In genomic region chr9:99471334-99471733, GRCm38 (mm10) we compare ENCODE assay signal across 26 mouse cellular contexts. TPM values are rescaled to one million over a fixed set of nuclear protein-coding genes. Genes with fewer than 3 reads are reported as not detected.
"Had no signal": no experiment of that assay in that cellular context is flagged by ENCODE, and none has a peak within 500 bp of the region (broad histone marks: within the 10 kb centered on the region; RNA-seq: fewer than 3 reads in every experiment).

No protein-coding gene starts in this region.

- H3K27ac ChIP-seq: kidney, postnatal 0 days; layer of hippocampus, adult 2 months; left cerebral cortex, adult 2 months; limb, embryonic 12.5 days; limb, embryonic 15.5 days; liver, embryonic 15.5 days; stomach, embryonic 15.5 days had no signal

- H3K9me3 ChIP-seq: limb, embryonic 12.5 days; limb, embryonic 15.5 days; liver, embryonic 15.5 days; stomach, embryonic 15.5 days had no signal

- H3K4me1 ChIP-seq: limb, embryonic 15.5 days; stomach, embryonic 15.5 days had no signal

- DNase-seq: kidney, adult 2 months; kidney, postnatal 25 days; layer of hippocampus, postnatal 36 days; left cerebral cortex, postnatal 4 days; lung, adult 2 months; lung, postnatal 14 days; lung, postnatal 4 days; midbrain, embryonic 14.5 days; right cerebral cortex, postnatal 14 days; right cerebral cortex, postnatal 4 days; spleen, adult 18-20 months; thymus, postnatal 25 days had no signal

- H3K4me2 ChIP-seq: limb, embryonic 12.5 days; limb, embryonic 15.5 days; stomach, embryonic 15.5 days had no signal

- H3K9ac ChIP-seq: limb, embryonic 12.5 days; limb, embryonic 15.5 days; liver, embryonic 15.5 days; stomach, embryonic 15.5 days had no signal

- H3K27me3 ChIP-seq: limb, embryonic 12.5 days; limb, embryonic 15.5 days; liver, embryonic 15.5 days; stomach, embryonic 15.5 days had no signal

- H3K36me3 ChIP-seq: liver, embryonic 15.5 days had no signal

- H3K4me3 ChIP-seq: layer of hippocampus, adult 2 months; left cerebral cortex, adult 2 months; limb, embryonic 12.5 days; limb, embryonic 15.5 days; stomach, embryonic 15.5 days had no signal

RNA-seq across cellular contexts. Expression of gene Nme9, which starts 20.1 kb away (rescaled TPM):
- total RNA-seq: left cerebral cortex, adult 2 months; left cerebral cortex, postnatal 14 days; megakaryocyte, adult 5-6 weeks had no signal
- polyA plus RNA-seq: intestine, embryonic 14.5 days; kidney, embryonic 14.5 days; limb, embryonic 12.5 days; limb, embryonic 15.5 days; liver, embryonic 11.5 days; liver, embryonic 15.5 days; midbrain, embryonic 14.5 days; neural tube, embryonic 11.5 days; neural tube, embryonic 14.5 days had no signal
